Mouse (Mus musculus): ENCODE results near the gene Atpaf1. TPM values are rescaled to one million over a fixed set of nuclear protein-coding genes. Genes with fewer than 3 reads are reported as not detected.

Gene Atpaf1
- polyA plus RNA-seq, 1 experiment, result 9.2 TPM

DNA sequence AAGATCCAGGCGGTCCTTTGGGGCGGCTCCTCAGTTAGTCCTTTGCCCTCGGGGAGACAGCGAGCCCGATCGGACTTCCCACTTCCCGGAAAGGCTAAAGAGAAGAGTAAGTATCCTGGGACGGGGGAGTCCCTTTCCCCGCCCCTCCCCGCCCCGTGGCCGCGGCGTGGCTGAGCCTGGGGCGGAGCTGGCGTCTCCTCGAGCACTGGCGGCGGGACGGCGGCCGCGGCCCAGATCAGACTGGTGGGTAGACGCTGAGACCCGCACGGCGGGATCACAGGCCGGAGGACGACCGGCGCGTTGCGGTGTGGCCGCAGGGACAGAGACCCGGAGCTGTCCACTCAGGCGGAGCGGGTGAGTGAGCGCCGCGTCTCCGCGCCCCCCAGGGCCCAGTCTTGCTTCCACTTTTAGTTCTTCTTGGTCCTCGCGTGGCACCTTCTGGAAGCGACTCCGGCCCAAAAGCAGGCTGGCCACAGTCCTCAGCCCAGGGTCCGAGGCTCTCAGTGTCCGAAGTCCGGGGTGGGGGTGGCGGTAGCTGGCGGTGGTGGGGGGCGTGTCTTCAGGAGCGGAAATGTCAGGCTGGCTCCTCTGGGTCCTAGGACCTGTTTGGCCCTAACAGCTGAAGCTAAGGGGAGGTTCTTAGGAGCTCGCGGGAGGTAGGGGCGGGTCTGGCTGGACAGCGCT is 43.4 kb downstream of the Atpaf1 start, which contains the start of gene Mob3c:
Gene Mob3c, plus strand, starts transcription at position 205 of the 684 bp plus-strand sequence.
- H3K4me1 ChIP-seq (ENCODE audit: control insufficient read depth, insufficient read depth, low read length), result peaks cover 9% of the 10 kb centered on the region
- H3K4me3 ChIP-seq (replicated peaks; ENCODE audit: control insufficient read depth, low read depth, low read length), result peak within 1 kb of the TSS; percentile 96
- WGBS, result under 1% methylated on average over 56 of the region's 57 CpGs
- no peak for TF ChIP-seq CTCF (IDR thresholded peaks at IDR 0.05; ENCODE audit: control insufficient read depth, insufficient read depth, low read length)
- TF ChIP-seq POLR2A (IDR thresholded peaks at IDR 0.05; ENCODE audit: borderline replicate concordance, control insufficient read depth, low read depth, low read length), result peak; percentile 53; the same call in 1 of the 2 replicates
- H3K27ac ChIP-seq (ENCODE audit: control insufficient read depth, insufficient read depth, low read depth, low read length, poor library complexity), result peak within 1 kb of the TSS; percentile 94

DNA sequence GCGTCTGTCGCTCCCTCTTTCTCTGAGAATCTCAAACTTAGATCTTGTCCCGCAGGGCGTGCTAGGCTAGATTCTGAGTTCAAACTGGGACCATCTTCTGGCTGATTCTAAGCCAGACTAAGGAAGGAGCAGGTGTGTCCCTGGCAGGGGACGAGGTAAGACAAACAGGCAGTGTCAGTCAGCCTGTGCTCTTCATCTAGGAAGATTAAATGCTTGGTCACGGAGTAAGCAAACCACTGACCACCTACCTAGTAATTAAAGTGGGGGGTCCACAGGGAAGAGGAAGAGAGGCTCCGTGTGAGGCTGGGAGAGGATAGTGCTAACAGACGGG is 43.9 kb downstream of the Atpaf1 start:
- TF ChIP-seq CTCF (IDR thresholded peaks at IDR 0.05; ENCODE audit: control insufficient read depth, insufficient read depth, low read length), result no peak
- no peak for TF ChIP-seq POLR2A (IDR thresholded peaks at IDR 0.05; ENCODE audit: borderline replicate concordance, control insufficient read depth, low read depth, low read length)
- Histone ChIP-seq H3K4me3 (replicated peaks; ENCODE audit: control insufficient read depth, low read depth, low read length) (peak overlapping the region; percentile 96), H3K4me1 (ENCODE audit: control insufficient read depth, insufficient read depth, low read length) (peaks cover 9% of the 10 kb centered on the region), H3K27ac (ENCODE audit: control insufficient read depth, insufficient read depth, low read depth, low read length, poor library complexity) (peak overlapping the region; percentile 94)
- 11% methylated on average over 8 of the region's 8 CpGs for WGBS

DNA sequence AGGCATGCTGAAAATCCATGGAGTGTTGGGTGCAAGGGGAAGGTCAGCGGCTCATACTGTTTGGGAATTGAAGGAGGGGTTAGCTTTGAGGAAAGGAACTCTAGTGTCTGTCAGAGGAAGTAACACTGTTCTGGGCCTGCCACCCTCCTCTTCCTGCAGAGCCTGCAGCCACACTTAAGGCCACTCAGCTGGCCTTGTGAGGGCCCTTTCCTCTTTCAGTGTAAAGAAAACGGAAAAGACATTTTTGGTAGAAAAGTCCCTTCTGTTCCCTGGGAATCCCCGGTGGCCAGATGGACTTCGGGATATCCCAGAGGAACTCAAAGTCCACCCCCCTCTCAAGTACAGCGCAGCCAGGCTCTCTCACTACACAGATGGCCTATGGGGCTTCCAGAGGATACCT is 45.9 kb downstream of the Atpaf1 start:
- TF ChIP-seq POLR2A (IDR thresholded peaks at IDR 0.05; ENCODE audit: borderline replicate concordance, control insufficient read depth, low read depth, low read length) (no peak), CTCF (IDR thresholded peaks at IDR 0.05; ENCODE audit: control insufficient read depth, insufficient read depth, low read length) (no peak)
- peaks cover 9% of the 10 kb centered on the region for H3K4me1 ChIP-seq (ENCODE audit: control insufficient read depth, insufficient read depth, low read length)
- 26% methylated on average over 5 of the region's 5 CpGs for WGBS
- H3K27ac ChIP-seq (ENCODE audit: control insufficient read depth, insufficient read depth, low read depth, low read length, poor library complexity), result no peak overlapping the region
- no peak overlapping the region for H3K4me3 ChIP-seq (replicated peaks; ENCODE audit: control insufficient read depth, low read depth, low read length)

DNA sequence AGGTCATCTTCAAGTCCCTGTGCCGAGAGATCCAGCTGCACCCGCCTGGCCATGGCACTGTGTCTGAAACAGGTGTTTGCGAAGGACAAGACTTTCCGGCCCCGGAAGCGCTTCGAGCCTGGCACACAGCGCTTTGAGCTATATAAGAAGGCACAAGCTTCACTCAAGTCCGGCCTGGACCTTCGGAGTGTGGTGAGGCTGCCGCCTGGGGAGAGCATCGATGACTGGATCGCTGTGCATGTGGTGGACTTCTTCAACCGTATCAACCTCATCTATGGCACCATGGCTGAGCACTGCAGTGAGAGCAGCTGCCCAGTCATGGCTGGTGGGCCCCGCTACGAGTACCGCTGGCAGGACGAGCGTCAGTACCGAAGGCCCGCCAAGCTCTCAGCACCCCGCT is 46.6 kb downstream of the Atpaf1 start:
- no peak overlapping the region for H3K4me3 ChIP-seq (replicated peaks; ENCODE audit: control insufficient read depth, low read depth, low read length)
- no peak overlapping the region for H3K27ac ChIP-seq (ENCODE audit: control insufficient read depth, insufficient read depth, low read depth, low read length, poor library complexity)
- 92% methylated on average over 22 of the region's 22 CpGs for WGBS
- peaks cover 9% of the 10 kb centered on the region for H3K4me1 ChIP-seq (ENCODE audit: control insufficient read depth, insufficient read depth, low read length)
- TF ChIP-seq CTCF (IDR thresholded peaks at IDR 0.05; ENCODE audit: control insufficient read depth, insufficient read depth, low read length) (no peak), POLR2A (IDR thresholded peaks at IDR 0.05; ENCODE audit: borderline replicate concordance, control insufficient read depth, low read depth, low read length) (no peak)

DNA sequence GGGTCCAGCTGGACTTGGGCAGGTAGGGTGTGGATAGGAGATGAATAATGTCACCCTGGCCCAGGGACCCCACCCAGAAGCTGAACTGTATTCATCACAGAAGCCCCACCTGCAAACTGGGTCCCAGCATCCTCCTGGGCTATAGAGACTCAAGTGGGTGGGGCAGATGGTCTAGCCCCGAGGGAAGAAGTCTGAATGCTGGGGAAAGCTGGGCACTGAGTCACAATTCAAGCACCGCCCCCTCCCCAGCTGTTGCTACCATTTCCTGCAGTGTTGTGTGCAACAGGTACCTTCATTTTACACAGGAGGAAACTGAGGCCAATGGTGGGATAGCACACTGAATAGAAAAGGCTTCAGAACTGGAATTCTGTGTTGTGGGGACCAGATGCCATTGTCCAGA is 47.4 kb downstream of the Atpaf1 start:
- WGBS, result 62% methylated on average over 2 of the region's 2 CpGs
- TF ChIP-seq CTCF (IDR thresholded peaks at IDR 0.05; ENCODE audit: control insufficient read depth, insufficient read depth, low read length) (no peak), POLR2A (IDR thresholded peaks at IDR 0.05; ENCODE audit: borderline replicate concordance, control insufficient read depth, low read depth, low read length) (no peak)
- Histone ChIP-seq H3K4me1 (ENCODE audit: control insufficient read depth, insufficient read depth, low read length) (peaks cover 9% of the 10 kb centered on the region), H3K27ac (ENCODE audit: control insufficient read depth, insufficient read depth, low read depth, low read length, poor library complexity) (no peak overlapping the region), H3K4me3 (replicated peaks; ENCODE audit: control insufficient read depth, low read depth, low read length) (no peak overlapping the region)

DNA sequence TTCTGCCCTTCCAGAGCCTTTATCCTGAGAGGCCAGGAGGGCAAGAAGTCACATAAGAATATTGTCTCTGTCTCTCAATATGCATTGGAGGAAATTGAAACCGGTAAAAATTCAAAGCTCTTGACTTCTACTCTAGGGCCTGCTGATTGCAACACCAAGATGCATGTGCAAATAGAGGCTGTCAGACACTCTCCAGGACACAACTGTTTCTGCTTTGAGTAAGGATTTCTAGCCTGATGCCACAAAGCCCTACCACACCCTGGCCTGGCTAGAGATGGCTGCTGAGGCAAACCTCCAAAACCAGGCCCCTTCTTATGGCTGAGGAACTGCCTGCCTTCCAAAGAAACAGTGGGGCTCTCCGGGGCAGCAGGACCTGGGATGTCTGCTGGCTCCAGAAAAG is 51.0 kb downstream of the Atpaf1 start:
- Histone ChIP-seq H3K27ac (ENCODE audit: control insufficient read depth, insufficient read depth, low read depth, low read length, poor library complexity) (0 out of 2 replicates have a peak overlapping the region, but pooled peaks have one; percentile 20), H3K4me3 (replicated peaks; ENCODE audit: control insufficient read depth, low read depth, low read length) (no peak overlapping the region), H3K4me1 (ENCODE audit: control insufficient read depth, insufficient read depth, low read length) (peaks cover 3% of the 10 kb centered on the region)
- TF ChIP-seq CTCF (IDR thresholded peaks at IDR 0.05; ENCODE audit: control insufficient read depth, insufficient read depth, low read length), result no peak
- TF ChIP-seq POLR2A (IDR thresholded peaks at IDR 0.05; ENCODE audit: borderline replicate concordance, control insufficient read depth, low read depth, low read length), result no peak
- WGBS, result 54% methylated on average over 2 of the region's 2 CpGs

DNA sequence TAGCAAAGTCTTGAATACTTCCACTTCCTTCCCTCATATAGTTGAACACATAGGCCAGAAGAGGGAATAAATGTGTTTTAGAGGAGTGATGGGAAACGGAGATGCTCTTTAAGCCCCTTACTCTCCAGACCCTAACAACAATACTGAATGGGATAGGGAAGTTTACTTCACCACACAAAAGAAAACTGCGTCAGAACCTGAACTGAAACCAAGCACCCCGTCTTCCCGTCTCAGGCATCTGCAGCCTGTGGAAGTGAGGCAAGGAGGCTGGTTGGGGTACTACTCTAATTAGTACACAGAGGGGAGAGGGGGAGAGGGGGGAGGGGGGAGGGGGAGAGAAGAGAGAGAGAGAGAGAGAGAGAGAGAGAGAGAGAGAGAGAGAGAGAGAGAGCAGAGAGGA is 53.6 kb downstream of the Atpaf1 start:
- TF ChIP-seq POLR2A (IDR thresholded peaks at IDR 0.05; ENCODE audit: borderline replicate concordance, control insufficient read depth, low read depth, low read length) (no peak), CTCF (IDR thresholded peaks at IDR 0.05; ENCODE audit: control insufficient read depth, insufficient read depth, low read length) (no peak)
- Histone ChIP-seq H3K4me1 (ENCODE audit: control insufficient read depth, insufficient read depth, low read length) (no peaks in the 10 kb centered on the region; the same call in 1 of the 2 replicates), H3K27ac (ENCODE audit: control insufficient read depth, insufficient read depth, low read depth, low read length, poor library complexity) (no peak overlapping the region), H3K4me3 (replicated peaks; ENCODE audit: control insufficient read depth, low read depth, low read length) (no peak overlapping the region)
- WGBS, result 9% methylated on average over 4 of the region's 4 CpGs

DNA sequence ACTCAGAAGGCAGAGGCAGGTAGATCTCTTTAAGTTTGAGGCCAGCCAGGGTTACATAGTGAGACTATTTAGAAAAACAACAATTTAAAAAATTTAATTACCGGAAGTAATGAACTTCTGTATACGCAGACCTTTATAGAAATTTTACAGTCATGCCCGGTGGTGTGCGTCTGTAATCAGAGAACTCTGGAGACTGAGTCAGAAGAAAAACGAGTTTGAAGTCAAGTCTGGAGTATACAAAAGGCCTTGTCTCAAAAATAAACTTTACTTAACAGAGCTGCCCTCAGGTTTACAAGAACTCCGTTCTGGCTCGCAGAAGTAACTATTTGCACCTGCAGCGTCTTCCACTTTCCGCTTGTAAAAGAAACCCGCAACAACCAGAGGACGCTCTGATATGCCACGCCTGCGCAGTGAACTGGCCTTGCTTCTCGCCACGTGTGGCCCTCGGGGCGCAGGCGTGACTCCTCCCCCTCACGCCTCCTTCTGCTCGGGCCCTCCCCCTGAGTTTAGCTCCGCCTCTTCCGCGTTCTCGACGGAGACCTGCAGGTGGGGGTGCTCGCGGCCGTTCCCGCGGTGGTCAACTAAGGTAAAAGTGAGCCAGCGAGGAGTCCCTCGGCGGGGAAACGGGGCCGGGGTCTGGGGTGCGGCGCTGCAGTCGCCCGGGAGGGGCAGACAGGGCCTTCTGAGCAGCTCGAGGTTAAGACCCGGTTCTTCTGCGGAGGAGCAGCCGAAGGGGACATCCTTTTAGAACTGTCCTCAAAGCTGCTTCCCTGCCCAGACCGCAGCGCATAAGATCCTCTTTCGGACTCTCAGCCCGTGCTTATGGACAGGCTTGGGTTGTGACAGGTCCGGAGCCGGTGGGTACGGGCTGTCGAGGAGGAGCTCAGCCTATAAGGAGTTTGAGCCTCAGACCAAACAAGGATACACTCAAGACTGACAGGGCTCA is 54.4 kb downstream of the Atpaf1 start, which contains the start of gene Mknk1:
Gene Mknk1, plus strand, starts transcription at position 503 of the 946 bp plus-strand sequence.
- TF ChIP-seq CTCF (IDR thresholded peaks at IDR 0.05; ENCODE audit: control insufficient read depth, insufficient read depth, low read length), result no peak
- peak; percentile 78; the same call in 1 of the 2 replicates for TF ChIP-seq POLR2A (IDR thresholded peaks at IDR 0.05; ENCODE audit: borderline replicate concordance, control insufficient read depth, low read depth, low read length)
- Histone ChIP-seq H3K4me3 (replicated peaks; ENCODE audit: control insufficient read depth, low read depth, low read length) (peak within 1 kb of the TSS; percentile 83), H3K4me1 (ENCODE audit: control insufficient read depth, insufficient read depth, low read length) (no peaks in the 10 kb centered on the region; the same call in 1 of the 2 replicates), H3K27ac (ENCODE audit: control insufficient read depth, insufficient read depth, low read depth, low read length, poor library complexity) (peak within 1 kb of the TSS; percentile 77)
- under 1% methylated on average over 51 of the region's 51 CpGs for WGBS
